Mouse (Mus musculus): ENCODE results near the gene St5. TPM values are rescaled to one million over a fixed set of nuclear protein-coding genes. Genes with fewer than 3 reads are reported as not detected.

Gene St5
- polyA plus RNA-seq, 1 experiment = 42.2 TPM

DNA sequence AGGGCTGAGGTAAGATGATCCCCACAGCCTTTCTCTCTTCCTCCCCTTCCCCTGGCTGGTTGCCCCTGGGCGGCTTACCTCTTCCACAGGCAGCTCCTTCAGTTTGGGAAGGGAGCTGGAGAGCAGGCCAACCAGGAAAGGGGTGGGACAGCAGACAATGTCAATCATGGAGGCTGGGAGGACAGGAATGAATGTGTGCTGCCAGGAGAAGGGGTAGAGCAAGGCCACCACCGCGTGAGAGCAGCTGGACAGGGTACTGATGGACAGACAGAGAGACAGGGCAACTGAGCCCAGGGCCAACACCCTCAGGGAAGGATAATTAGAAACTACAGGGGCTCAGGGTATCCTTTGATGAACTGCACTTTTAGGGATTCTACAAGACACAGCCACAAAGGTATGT, 175.9 kb downstream of the St5 start:
- no peak overlapping the region for H3K9ac ChIP-seq (ENCODE audit: low read depth, poor library complexity, severe bottlenecking)
- H3K4me3 ChIP-seq (ENCODE audit: low read depth, low read length) = no peak overlapping the region
- TF ChIP-seq CTCF (IDR thresholded peaks at IDR 0.05; ENCODE audit: low read depth, low read length) = no peak
- no peak for TF ChIP-seq EP300 (IDR thresholded peaks at IDR 0.05; ENCODE audit: insufficient read depth, low read depth, low read length)
- TF ChIP-seq POLR2A (IDR thresholded peaks at IDR 0.05; ENCODE audit: insufficient read depth, low read length) = no peak
- no peaks in the 10 kb centered on the region for H3K9me3 ChIP-seq (replicated peaks; ENCODE audit: control insufficient read depth, insufficient read depth, low read length, poor library complexity, severe bottlenecking)
- H3K36me3 ChIP-seq (ENCODE audit: control insufficient read depth, insufficient read depth, low read length, poor library complexity, severe bottlenecking) = peaks cover 25% of the 10 kb centered on the region
- H3K4me1 ChIP-seq (ENCODE audit: control insufficient read depth, insufficient read depth, low read length) = no peaks in the 10 kb centered on the region
- no peaks in the 10 kb centered on the region for H3K27me3 ChIP-seq (ENCODE audit: control insufficient read depth, insufficient read depth, low read length, poor library complexity, severe bottlenecking)
- H3K27ac ChIP-seq (ENCODE audit: insufficient read depth, low read length) = no peak overlapping the region

DNA sequence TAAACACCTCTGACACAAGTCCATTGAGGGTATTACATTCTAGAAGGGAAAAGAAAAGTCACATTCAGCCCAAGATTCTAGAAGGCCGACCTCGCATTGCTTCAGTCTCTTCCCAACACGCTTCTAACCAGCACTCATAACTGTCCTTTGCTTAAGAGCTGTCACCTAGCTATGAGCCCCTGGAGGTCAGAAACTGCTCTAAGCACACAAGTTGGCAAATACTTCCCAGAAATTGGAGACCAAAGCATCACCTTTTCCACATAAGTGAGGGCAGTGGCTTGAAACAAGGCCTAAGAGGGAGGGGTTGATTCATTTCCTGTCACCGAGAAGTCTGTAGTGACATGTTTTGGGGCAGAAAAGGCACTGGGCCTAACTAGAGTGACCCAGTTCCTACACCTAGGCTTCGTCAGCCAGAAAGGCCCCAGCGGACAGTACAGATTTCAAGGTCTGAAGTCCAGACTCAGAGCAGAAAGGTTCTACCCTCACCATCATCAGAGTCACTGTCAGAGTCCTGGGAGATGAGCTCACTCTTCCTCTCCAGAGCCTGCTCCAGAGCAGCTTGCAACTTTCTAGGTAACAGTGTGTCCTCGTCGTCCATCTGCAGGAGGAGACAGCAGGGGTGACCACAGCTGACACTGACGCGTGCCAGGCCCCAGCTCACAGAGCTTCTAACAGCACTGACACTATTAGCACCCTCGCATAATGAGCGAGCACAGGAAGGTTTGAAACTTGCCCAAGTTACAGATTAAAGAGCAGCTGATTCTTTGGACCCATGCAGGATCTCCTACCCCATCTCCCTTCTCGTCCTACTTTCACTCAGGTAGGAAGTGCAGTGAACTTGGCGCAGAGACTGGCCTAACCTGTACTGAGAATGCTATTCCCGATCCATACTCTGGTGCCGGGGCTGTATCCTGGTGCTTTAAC, 177.4 kb downstream of the St5 start:
- no peaks in the 10 kb centered on the region for H3K27me3 ChIP-seq (ENCODE audit: control insufficient read depth, insufficient read depth, low read length, poor library complexity, severe bottlenecking)
- H3K4me1 ChIP-seq (ENCODE audit: control insufficient read depth, insufficient read depth, low read length) = no peaks in the 10 kb centered on the region
- TF ChIP-seq CTCF (IDR thresholded peaks at IDR 0.05; ENCODE audit: low read depth, low read length) (no peak), POLR2A (IDR thresholded peaks at IDR 0.05; ENCODE audit: insufficient read depth, low read length) (no peak), EP300 (IDR thresholded peaks at IDR 0.05; ENCODE audit: insufficient read depth, low read depth, low read length) (no peak)
- H3K9ac ChIP-seq (ENCODE audit: low read depth, poor library complexity, severe bottlenecking) = no peak overlapping the region
- no peaks in the 10 kb centered on the region for H3K9me3 ChIP-seq (replicated peaks; ENCODE audit: control insufficient read depth, insufficient read depth, low read length, poor library complexity, severe bottlenecking)
- no peak overlapping the region for H3K27ac ChIP-seq (ENCODE audit: insufficient read depth, low read length)
- no peak overlapping the region for H3K4me3 ChIP-seq (ENCODE audit: low read depth, low read length)
- peaks cover 41% of the 10 kb centered on the region for H3K36me3 ChIP-seq (ENCODE audit: control insufficient read depth, insufficient read depth, low read length, poor library complexity, severe bottlenecking)

DNA sequence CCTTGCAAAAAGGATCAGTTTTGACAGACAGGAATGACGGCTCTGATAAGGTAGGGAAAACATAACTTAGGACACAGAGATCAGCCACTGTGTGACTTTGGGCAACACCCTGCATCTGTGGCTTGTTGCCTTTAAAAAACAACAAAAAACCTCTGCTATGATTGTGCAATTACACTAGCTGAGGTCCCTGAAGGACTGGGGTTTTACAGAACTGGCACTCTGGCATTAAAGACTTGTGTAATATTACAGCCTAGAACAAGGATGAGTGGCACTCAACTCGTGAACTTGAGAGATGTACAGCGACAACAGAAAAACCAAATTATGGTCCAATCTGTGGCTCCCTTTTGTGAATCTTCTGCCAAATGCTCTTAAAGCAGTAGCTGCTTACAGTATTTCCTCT, 178.6 kb downstream of the St5 start:
- Histone ChIP-seq H3K9me3 (replicated peaks; ENCODE audit: control insufficient read depth, insufficient read depth, low read length, poor library complexity, severe bottlenecking) (no peaks in the 10 kb centered on the region), H3K36me3 (ENCODE audit: control insufficient read depth, insufficient read depth, low read length, poor library complexity, severe bottlenecking) (peaks cover 53% of the 10 kb centered on the region), H3K9ac (ENCODE audit: low read depth, poor library complexity, severe bottlenecking) (no peak overlapping the region), H3K27me3 (ENCODE audit: control insufficient read depth, insufficient read depth, low read length, poor library complexity, severe bottlenecking) (no peaks in the 10 kb centered on the region), H3K27ac (ENCODE audit: insufficient read depth, low read length) (no peak overlapping the region), H3K4me3 (ENCODE audit: low read depth, low read length) (no peak overlapping the region), H3K4me1 (ENCODE audit: control insufficient read depth, insufficient read depth, low read length) (no peaks in the 10 kb centered on the region)
- TF ChIP-seq CTCF (IDR thresholded peaks at IDR 0.05; ENCODE audit: low read depth, low read length) = no peak
- no peak for TF ChIP-seq EP300 (IDR thresholded peaks at IDR 0.05; ENCODE audit: insufficient read depth, low read depth, low read length)
- no peak for TF ChIP-seq POLR2A (IDR thresholded peaks at IDR 0.05; ENCODE audit: insufficient read depth, low read length)

DNA sequence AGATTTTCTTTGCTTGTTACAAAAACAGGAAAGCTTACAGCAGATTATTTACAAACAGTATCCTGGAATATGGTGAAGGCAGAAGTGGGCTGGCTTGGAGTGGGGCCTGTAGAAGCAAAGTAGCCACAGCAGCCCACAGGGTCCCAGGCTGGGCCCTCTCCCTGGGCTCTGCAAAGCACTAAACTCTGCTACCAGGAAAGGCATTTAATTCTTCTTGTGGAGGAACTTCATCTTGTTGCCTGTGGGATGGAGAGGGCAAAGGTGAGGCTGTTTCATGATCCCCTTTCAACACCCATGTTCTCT, 179.0 kb downstream of the St5 start:
- H3K9ac ChIP-seq (ENCODE audit: low read depth, poor library complexity, severe bottlenecking) = no peak overlapping the region
- no peaks in the 10 kb centered on the region for H3K4me1 ChIP-seq (ENCODE audit: control insufficient read depth, insufficient read depth, low read length)
- H3K9me3 ChIP-seq (replicated peaks; ENCODE audit: control insufficient read depth, insufficient read depth, low read length, poor library complexity, severe bottlenecking) = no peaks in the 10 kb centered on the region
- no peaks in the 10 kb centered on the region for H3K27me3 ChIP-seq (ENCODE audit: control insufficient read depth, insufficient read depth, low read length, poor library complexity, severe bottlenecking)
- no peak overlapping the region for H3K27ac ChIP-seq (ENCODE audit: insufficient read depth, low read length)
- no peak overlapping the region for H3K4me3 ChIP-seq (ENCODE audit: low read depth, low read length)
- TF ChIP-seq EP300 (IDR thresholded peaks at IDR 0.05; ENCODE audit: insufficient read depth, low read depth, low read length) (no peak), POLR2A (IDR thresholded peaks at IDR 0.05; ENCODE audit: insufficient read depth, low read length) (no peak), CTCF (IDR thresholded peaks at IDR 0.05; ENCODE audit: low read depth, low read length) (no peak)
- peaks cover 57% of the 10 kb centered on the region for H3K36me3 ChIP-seq (ENCODE audit: control insufficient read depth, insufficient read depth, low read length, poor library complexity, severe bottlenecking)

DNA sequence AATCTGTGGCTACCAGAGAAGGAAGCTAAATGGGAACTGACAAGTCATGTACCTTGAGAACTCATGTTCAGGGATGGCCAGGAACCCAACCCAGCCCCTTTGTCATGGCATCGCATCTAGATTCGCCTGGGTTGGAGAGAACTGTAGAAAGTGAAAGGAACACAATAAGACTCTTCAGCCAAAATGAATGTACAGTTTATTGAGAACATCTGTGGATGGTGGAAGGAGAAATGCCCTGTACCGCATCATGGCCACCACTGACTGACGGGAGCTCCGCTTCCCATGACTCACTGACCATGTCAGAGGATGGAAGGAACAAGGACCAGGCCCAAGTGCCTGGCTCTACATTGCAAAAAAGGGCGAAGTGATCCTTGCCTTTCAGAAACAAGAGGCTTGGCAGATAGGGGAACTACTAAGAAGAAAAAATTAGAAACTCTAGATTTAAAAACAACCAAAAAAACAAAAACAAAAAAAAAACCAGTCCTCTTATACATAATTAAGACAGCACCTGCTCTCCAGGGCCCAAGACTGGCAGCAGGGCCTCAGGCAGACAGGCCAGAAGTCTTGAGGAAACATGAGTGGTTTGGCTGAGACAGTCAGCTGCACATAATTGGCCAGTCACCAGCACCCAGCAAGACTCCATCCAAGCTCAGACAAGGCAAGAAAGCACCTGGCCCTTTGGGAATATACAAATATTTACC, 179.5 kb downstream of the St5 start:
- TF ChIP-seq EP300 (IDR thresholded peaks at IDR 0.05; ENCODE audit: insufficient read depth, low read depth, low read length) = no peak
- TF ChIP-seq CTCF (IDR thresholded peaks at IDR 0.05; ENCODE audit: low read depth, low read length) = no peak
- no peak for TF ChIP-seq POLR2A (IDR thresholded peaks at IDR 0.05; ENCODE audit: insufficient read depth, low read length)
- H3K27me3 ChIP-seq (ENCODE audit: control insufficient read depth, insufficient read depth, low read length, poor library complexity, severe bottlenecking) = no peaks in the 10 kb centered on the region
- H3K4me1 ChIP-seq (ENCODE audit: control insufficient read depth, insufficient read depth, low read length) = no peaks in the 10 kb centered on the region
- no peak overlapping the region for H3K4me3 ChIP-seq (ENCODE audit: low read depth, low read length)
- H3K36me3 ChIP-seq (ENCODE audit: control insufficient read depth, insufficient read depth, low read length, poor library complexity, severe bottlenecking) = peaks cover 57% of the 10 kb centered on the region
- H3K27ac ChIP-seq (ENCODE audit: insufficient read depth, low read length) = peak overlapping the region; percentile 64
- H3K9ac ChIP-seq (ENCODE audit: low read depth, poor library complexity, severe bottlenecking) = no peak overlapping the region
- no peaks in the 10 kb centered on the region for H3K9me3 ChIP-seq (replicated peaks; ENCODE audit: control insufficient read depth, insufficient read depth, low read length, poor library complexity, severe bottlenecking)

DNA sequence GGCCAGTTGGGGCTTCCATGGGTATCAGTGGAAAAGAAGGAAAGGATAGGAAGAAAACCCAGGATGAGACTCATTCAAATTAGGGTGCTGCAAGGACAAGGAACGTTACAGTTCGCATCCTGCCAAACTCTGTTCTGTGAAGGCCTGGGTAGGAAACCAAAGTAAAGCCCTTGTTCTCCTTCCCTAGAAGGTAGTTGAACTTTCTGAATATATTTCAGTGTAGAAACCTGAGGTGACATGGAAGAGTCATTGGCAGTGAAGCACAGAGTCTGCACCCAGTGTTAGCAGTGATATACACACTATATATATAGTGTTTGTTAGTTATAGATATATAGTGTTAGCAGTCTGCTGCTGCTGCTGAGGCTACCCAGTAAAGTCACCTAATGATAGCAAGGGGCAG, 180.1 kb downstream of the St5 start:
- TF ChIP-seq POLR2A (IDR thresholded peaks at IDR 0.05; ENCODE audit: insufficient read depth, low read length) (no peak), CTCF (IDR thresholded peaks at IDR 0.05; ENCODE audit: low read depth, low read length) (no peak)
- H3K9ac ChIP-seq (ENCODE audit: low read depth, poor library complexity, severe bottlenecking) = no peak overlapping the region
- no peaks in the 10 kb centered on the region for H3K4me1 ChIP-seq (ENCODE audit: control insufficient read depth, insufficient read depth, low read length)
- peak overlapping the region; percentile 64 for H3K27ac ChIP-seq (ENCODE audit: insufficient read depth, low read length)
- H3K4me3 ChIP-seq (ENCODE audit: low read depth, low read length) = no peak overlapping the region
- H3K27me3 ChIP-seq (ENCODE audit: control insufficient read depth, insufficient read depth, low read length, poor library complexity, severe bottlenecking) = no peaks in the 10 kb centered on the region
- H3K36me3 ChIP-seq (ENCODE audit: control insufficient read depth, insufficient read depth, low read length, poor library complexity, severe bottlenecking) = peaks cover 57% of the 10 kb centered on the region
- no peaks in the 10 kb centered on the region for H3K9me3 ChIP-seq (replicated peaks; ENCODE audit: control insufficient read depth, insufficient read depth, low read length, poor library complexity, severe bottlenecking)

All from ES-Bruce4 (cell line).